In genomic region chr4:44624232-44625107, GRCm38 (mm10) we compare ENCODE assay signal across 10 mouse cellular contexts.
"Had no signal": no experiment of that assay in that cellular context is flagged by ENCODE, and none has a peak within 500 bp of the region (broad histone marks: within the 10 kb centered on the region; RNA-seq: fewer than 3 reads in every experiment).

No protein-coding gene starts in this region.

- ATAC-seq: lung, postnatal 0 days; midbrain, embryonic 15.5 days had no signal

- DNase-seq: kidney, adult 2 months; kidney, postnatal 14 days; lung, adult 2 months; lung, postnatal 4 days; retina, postnatal 1 day; right cerebral cortex, postnatal 14 days; thymus, adult 2 months; thymus, postnatal 36 days had no signal
